Mouse (Mus musculus) mature B cell (primary cell): Measurements from ENCODE around the gene Pwp2.
"Not testable (repeated sequence)": the region's sequence is repeated elsewhere in the genome, so short reads cannot be mapped to it uniquely, and the experiment has no call there.

Experiments used
- in situ Hi-C: fragments of 300-500 bp; cut with MboI; formaldehyde crosslinking; loops from 2 replicates; pipeline ENCODE4 v1.14.3; 2019

The Pwp2 gene

GRCm38 (mm10) chr10:78143727-78144505, 41.0 kb downstream of the Pwp2 start:
- in situ Hi-C loops: no loop called here

DNA sequence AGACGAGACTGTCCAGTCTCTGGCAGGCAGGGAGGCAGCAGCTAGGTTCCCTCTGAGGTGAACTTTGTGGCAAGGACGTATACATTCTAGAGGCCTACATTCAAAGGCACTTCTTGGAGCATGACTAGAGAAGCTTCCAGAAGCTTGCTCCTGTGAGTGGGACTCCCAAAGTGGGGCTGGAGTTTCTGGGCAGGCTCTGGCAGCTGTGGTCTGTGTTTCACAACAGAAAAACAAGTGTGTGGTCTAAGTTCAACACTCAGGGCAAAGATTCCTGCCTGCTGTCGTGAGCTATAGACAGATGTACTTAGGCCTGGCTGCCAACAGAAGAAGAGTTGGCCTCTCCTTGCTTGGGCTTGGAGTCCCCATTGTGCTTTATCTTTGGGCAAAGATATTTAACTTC, 44.1 kb downstream of the Pwp2 start:
- in situ Hi-C loops: no loop called here

DNA sequence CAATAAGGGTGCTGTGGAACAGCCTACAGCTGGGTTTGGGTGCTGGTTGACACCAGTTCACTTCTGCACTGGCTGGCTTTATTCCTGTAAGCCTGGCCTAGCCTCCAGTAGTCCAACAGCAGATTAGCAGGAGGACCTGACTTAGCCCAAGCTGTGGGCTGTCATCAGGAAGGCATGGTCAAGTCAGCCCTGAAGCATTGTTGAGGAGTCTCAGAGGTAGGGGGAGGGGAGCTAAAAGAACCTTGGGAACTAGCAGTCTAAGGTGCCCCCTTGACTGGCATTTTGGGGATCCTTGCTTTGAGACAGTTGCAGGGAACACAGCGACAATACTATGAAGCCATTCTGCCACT, 44.7 kb downstream of the Pwp2 start:
- in situ Hi-C loops: no loop called here

DNA sequence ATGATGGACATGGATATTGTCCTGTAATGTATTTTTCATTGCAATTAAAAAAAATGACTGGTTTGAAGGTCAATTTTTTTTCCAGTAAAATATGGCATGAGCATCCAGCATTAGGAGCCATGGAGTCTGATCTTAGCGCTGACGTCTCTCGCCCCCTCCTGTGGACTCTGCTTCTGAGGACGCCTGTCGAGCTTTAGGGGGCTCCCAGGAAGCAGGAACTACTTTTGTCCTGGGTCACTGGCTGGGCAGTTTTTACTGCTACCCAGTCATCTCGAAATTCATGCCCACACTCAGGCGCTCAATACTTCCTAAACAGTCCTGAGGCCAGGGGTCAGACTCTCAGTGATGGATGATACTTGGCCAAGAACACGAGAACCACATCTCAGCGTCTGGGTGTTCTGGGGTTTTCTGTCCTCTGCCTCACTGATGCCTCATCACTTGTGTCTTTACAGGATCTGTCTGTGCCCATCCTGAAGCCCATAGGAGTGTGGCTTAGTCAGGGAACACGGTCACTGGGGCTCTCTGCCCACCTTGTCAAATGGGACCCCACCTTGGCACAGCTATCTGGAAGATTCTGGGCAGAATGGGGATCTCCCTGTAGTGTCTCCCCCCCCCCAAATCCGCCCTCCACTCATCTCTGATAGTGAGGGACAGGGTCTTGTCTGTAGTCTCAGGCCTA, 45.2 kb downstream of the Pwp2 start:
- in situ Hi-C loops: no loop called here

GRCm38 (mm10) chr10:78138812-78139523, 46.0 kb downstream of the Pwp2 start:
- in situ Hi-C loops: no loop called here

GRCm38 (mm10) chr10:78137191-78137590, 47.8 kb downstream of the Pwp2 start:
- in situ Hi-C loops: no loop called here

- in situ Hi-C loops: no loop called here
These were observed 49.0 kb downstream of the Pwp2 start for GRCm38 (mm10) chr10:78135947-78136346.

- in situ Hi-C loops: no loop called here
These were observed 49.8 kb downstream of the Pwp2 start for GRCm38 (mm10) chr10:78134975-78135798.

DNA sequence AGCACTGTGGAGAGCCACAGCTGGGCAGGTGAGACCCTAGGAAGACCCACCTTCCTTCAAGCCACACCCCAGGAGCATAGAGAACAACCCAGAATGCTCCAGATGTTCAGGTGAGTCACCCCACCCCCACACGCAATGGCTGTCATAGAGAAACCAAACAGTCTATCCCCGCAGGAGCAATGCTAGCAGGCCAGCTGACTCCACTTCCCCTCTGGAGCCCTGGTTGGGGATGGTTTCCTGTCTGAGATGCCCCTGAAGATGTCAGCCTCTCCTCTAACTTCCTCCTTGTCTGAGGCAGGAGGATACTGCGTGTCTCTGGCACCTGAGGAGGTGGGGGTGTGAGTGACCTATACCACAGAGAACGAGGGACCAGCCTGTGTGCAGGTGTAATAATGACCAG, 50.5 kb downstream of the Pwp2 start:
- in situ Hi-C loops: no loop called here

DNA sequence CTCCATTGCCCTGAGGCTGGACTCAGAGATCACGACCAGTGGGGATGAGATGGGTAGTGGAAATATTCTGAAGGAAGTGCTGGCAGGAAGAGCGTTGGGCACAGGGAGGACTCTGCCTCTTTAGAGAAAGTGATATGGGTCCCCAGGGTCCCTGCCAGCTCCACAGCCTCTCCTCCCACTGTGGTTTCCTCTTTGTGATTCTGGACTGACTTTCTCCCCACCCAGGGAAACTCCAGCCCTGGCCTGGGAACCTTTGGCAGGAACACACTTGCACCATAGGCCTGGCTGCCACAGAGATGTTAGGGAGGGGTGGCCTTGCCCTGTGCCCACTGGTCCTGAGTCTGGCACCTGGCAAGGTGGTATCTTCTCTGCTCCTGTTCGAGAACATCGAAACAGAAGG, 55.0 kb downstream of the Pwp2 start:
- in situ Hi-C loops: no loop called here

DNA sequence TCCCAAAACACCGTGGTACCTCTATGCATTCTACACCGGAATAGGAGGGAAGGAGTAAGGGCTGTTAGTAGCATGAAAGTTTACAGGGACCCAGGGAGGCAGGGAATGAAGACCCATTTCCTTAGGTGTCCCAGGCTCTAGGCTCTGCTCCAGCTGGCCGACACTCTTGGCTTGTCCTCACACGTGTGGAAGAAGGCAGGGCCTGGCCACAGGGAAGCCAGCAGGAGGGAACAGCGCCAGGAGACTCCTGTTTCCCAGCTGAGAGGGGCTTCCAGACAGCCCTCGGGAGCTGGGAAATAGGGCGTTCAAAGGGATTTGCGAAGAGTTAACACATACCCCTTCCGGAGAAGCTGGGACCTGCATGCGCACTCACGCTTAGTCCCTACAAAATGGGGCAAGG, 55.5 kb downstream of the Pwp2 start:
- in situ Hi-C loops: no loop called here

DNA sequence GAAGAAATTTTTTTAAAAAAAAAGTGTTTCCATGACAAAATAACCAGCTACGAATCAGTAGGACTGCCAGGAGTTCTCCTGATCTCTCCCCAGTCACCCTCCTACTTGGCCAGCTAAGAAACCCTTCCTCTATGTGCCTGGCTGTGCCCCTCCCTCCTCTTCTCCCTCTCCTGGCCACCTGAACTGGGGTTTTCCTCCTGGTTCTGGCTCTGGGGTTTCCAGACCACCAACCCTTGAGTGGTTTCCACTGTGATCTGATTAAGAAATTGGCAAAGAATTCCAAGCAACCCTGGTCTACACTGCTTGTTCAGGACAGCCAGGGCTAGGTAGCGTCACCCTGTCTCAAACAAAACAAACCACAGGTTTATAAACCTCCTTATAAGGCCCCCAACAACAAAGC, 56.3 kb downstream of the Pwp2 start:
- in situ Hi-C loops: no loop called here

DNA sequence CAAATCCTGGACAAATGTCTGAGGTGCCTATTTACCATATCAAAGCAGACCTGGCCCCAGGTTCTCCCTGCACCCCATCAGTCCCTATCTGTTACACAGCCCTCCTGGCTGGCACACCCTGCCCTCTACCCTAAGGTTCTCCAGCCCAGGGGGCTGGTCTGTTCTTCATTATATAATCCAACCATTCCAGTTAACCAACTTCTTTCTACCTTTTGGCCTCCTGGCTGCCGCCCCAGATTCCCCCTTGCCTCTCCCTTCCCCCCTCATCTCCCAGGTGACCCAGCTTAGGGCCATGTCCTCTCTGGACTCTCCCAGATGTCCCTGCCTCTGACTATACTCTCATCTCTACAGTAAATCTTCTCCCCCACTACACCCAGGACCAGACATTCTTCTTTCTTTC, 57.0 kb downstream of the Pwp2 start:
- in situ Hi-C loops: no loop called here

DNA sequence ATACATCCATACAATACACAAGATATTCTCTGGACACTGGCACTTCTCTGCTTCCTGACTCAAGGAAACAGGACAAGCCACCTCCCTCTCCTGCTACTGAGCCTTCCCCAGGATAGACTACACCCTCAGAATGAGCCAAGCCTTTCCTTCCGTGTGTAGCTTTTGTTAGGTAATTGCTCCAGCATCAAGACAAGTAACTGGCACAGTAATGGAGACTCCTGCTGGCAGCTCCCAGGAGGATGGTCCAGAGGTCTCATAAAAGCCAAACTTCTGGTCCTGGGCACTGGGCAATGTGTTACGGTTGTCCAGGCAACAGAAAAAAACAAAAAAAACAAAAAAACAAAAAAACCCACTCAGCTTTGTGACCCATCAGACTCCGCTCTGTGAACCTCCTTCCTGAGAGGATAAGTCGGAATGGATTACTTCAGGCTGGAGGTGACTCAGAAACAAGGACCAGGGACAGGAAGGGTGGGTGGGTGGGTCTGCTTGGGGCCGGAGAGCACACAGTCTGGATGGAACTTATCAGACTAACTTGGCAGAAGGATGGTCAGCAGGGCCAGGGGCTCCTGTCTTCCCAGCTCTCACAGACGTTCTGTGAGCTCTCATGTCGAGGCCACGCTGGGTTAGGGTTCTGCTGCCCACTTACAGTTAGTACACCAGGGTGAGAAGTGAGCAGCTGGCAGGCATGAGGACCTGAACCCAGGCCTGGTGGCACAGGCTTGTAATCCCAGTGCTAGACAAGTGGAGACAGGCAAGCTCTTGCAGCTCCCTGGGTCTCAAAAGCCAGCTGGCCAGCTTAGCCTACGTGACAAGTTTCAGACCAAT, 57.7 kb downstream of the Pwp2 start:
- in situ Hi-C loops: no loop called here

GRCm38 (mm10) chr10:78126311-78126710, 58.6 kb downstream of the Pwp2 start:
- in situ Hi-C loops: no loop called here

DNA sequence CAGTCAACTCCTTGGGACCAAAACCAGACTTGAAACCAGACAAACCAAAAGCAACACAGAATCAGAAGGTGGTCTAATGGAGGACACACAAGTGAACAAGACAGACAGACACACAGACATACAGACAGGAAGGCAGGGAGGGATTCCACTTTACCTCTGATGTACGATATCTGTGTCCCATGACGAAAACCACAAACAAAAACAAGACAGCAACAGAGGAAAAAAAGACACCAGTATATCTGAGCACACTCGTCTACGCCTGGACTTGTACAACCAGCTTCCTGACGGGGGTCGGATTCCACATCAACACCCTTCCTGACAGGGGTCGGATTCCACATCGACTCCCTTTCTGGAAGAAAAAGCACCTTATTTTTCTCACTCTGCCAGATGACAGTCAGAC, 59.9 kb downstream of the Pwp2 start:
- in situ Hi-C loops: not testable (repeated sequence)

DNA sequence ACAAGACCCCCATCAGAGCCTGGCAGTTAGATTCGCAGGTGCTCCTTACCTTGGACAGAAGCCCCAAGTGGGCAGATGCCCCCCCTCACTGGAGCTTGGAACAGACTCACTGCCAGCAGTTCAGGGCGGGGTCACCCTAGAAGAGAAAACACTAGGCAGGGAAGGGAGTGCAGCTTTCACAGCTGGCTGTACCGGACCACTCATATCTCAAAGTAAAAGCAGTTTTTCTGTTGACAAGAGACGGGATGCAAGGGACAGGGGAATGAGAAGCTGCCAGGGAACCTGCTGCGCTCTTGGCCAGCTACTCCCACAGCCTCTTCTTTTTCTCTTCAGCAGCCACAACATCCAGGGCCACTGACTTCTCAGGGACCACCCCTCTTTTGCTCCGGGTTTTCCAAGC, 60.8 kb downstream of the Pwp2 start:
- in situ Hi-C loops: not testable (repeated sequence)
